Mouse (Mus musculus): ENCODE results near the gene Mmp25.

Gene Mmp25

GRCm38 (mm10) chr17:23664556-23665021 lies 19.5 kb upstream of the Mmp25 start:
- CTCF ChIA-PET, result interaction anchor here (0.6 to 0.7 kb wide), 2 partner anchors 64 to 68 kb away, joined by 3 read pairs; no protein-coding TSS in a partner anchor

- CTCF ChIA-PET, result interaction anchor here (0.5 to 1.4 kb wide), 4 partner anchors 9 to 164 kb away, joined by 3 to 7 read pairs (median 4); no protein-coding TSS in a partner anchor
Measured at GRCm38 (mm10) chr17:23661526-23661925, 16.4 kb upstream of the Mmp25 start.

GRCm38 (mm10) chr17:23660876-23661200 lies 15.8 kb upstream of the Mmp25 start:
- CTCF ChIA-PET, result interaction anchor here (0.6 to 1.4 kb wide), 3 partner anchors 8 to 165 kb away, joined by 3 to 7 read pairs (median 5); no protein-coding TSS in a partner anchor

- CTCF ChIA-PET, result interaction anchor here (0.9 to 1.4 kb wide), 2 partner anchors 9 to 40 kb away, joined by 3 to 5 read pairs; no protein-coding TSS in a partner anchor
Measured at GRCm38 (mm10) chr17:23660117-23660875, 15.2 kb upstream of the Mmp25 start, which contains the start of gene Bicdl2. Gene Bicdl2, plus strand, starts transcription at chr17:23660506.

- CTCF ChIA-PET, result interaction anchor here (0.7 kb wide), 4 partner anchors 9 to 449 kb away, joined by 4 to 13 read pairs (median 6); no protein-coding TSS in a partner anchor
Measured at GRCm38 (mm10) chr17:23658450-23658849, 13.4 kb upstream of the Mmp25 start.

GRCm38 (mm10) chr17:23654410-23654809 lies 9.3 kb upstream of the Mmp25 start:
- CTCF ChIA-PET, result no interaction called here

GRCm38 (mm10) chr17:23654001-23654400 lies 8.9 kb upstream of the Mmp25 start:
- CTCF ChIA-PET, result no interaction called here

GRCm38 (mm10) chr17:23653324-23653723 lies 8.2 kb upstream of the Mmp25 start:
- CTCF ChIA-PET, result no interaction called here

GRCm38 (mm10) chr17:23651363-23651762 lies 6.3 kb upstream of the Mmp25 start:
- CTCF ChIA-PET, result no interaction called here

GRCm38 (mm10) chr17:23645894-23646293 lies 817 bp upstream of the Mmp25 start:
- CTCF ChIA-PET, result no interaction called here

GRCm38 (mm10) chr17:23631241-23631640 lies 13.8 kb downstream of the Mmp25 start:
- CTCF ChIA-PET, result no interaction called here

GRCm38 (mm10) chr17:23630195-23631020 lies 14.7 kb downstream of the Mmp25 start:
- CTCF ChIA-PET, result interaction anchor here (0.7 kb wide), 1 partner anchor 59 kb away, joined by 3 read pairs; no protein-coding TSS in a partner anchor

- CTCF ChIA-PET, result no interaction called here
Measured at GRCm38 (mm10) chr17:23627813-23628212, 17.3 kb downstream of the Mmp25 start.

GRCm38 (mm10) chr17:23620351-23620750 lies 24.7 kb downstream of the Mmp25 start:
- CTCF ChIA-PET, result no interaction called here

- CTCF ChIA-PET, result no interaction called here
Measured at GRCm38 (mm10) chr17:23617087-23617486, 28.0 kb downstream of the Mmp25 start.

- CTCF ChIA-PET, result interaction anchor here (0.6 to 1.9 kb wide), 2 partner anchors 9 to 39 kb away, joined by 6 to 12 read pairs; partner anchors contain the start of gene Zscan10
Measured at GRCm38 (mm10) chr17:23610361-23610800, 34.7 kb downstream of the Mmp25 start.

GRCm38 (mm10) chr17:23609612-23610011 lies 35.5 kb downstream of the Mmp25 start:
- CTCF ChIA-PET, result interaction anchor here (0.6 to 1.9 kb wide), 3 partner anchors 9 to 38 kb away, joined by 3 to 12 read pairs (median 6); partner anchors contain the start of gene Zscan10

GRCm38 (mm10) chr17:23605220-23605619 lies 39.9 kb downstream of the Mmp25 start:
- CTCF ChIA-PET, result no interaction called here

GRCm38 (mm10) chr17:23604394-23604793 lies 40.7 kb downstream of the Mmp25 start:
- CTCF ChIA-PET, result no interaction called here

- CTCF ChIA-PET, result no interaction called here
Measured at GRCm38 (mm10) chr17:23603542-23603941, 41.5 kb downstream of the Mmp25 start.

- CTCF ChIA-PET, result no interaction called here
Measured at GRCm38 (mm10) chr17:23603077-23603476, 42.0 kb downstream of the Mmp25 start.
